Mouse (Mus musculus) embryonic facial prominence, embryonic 13.5 days (tissue): Measurements from ENCODE around the gene Gm595. TPM values are rescaled to one million over a fixed set of nuclear protein-coding genes. Genes with fewer than 3 reads are reported as not detected.

Source experiments
- ATAC-seq: fragments of 200-750 bp; cut with Nextera tagmentation; 2 replicates; pipeline ENCODE4 v1.8.0; 2017; ENCODE audit warnings: low read depth; ENCODE audit not compliant: insufficient number of reproducible peaks, insufficient read depth, low FRiP score, low TSS enrichment
- H3K27ac ChIP-seq: fragments of 300-500 bp; sonication (generic); 2 replicates; pipeline ENCODE4 v1.5.1; 2015; ENCODE audit warnings: moderate library complexity, mild to moderate bottlenecking, inconsistent platforms
- H3K27me3 ChIP-seq: fragments of 300-500 bp; sonication (generic); 2 replicates; pipeline ENCODE4 v1.6.1; 2015; ENCODE audit warnings: mild to moderate bottlenecking, inconsistent platforms
- H3K36me3 ChIP-seq: fragments of 300-500 bp; sonication (generic); 2 replicates; pipeline ENCODE4 v1.6.1; 2015; ENCODE audit warnings: mild to moderate bottlenecking, inconsistent platforms
- H3K4me1 ChIP-seq: fragments of 300-500 bp; sonication (generic); 2 replicates; pipeline ENCODE4 v1.6.1; 2015; ENCODE audit warnings: inconsistent platforms
- H3K4me2 ChIP-seq: fragments of 300-500 bp; sonication (generic); 2 replicates; pipeline ENCODE4 v1.6.1; 2015; ENCODE audit warnings: moderate library complexity, mild to moderate bottlenecking, inconsistent platforms
- H3K4me3 ChIP-seq: fragments of 300-500 bp; sonication (generic); 2 replicates; pipeline ENCODE4 v1.5.1; 2015; ENCODE audit warnings: mild to moderate bottlenecking, inconsistent platforms
- H3K9ac ChIP-seq: fragments of 300-500 bp; sonication (generic); 2 replicates; pipeline ENCODE4 v1.6.1; 2015; ENCODE audit warnings: mild to moderate bottlenecking, inconsistent platforms
- H3K9me3 ChIP-seq: fragments of 300-500 bp; sonication (generic); 2 replicates; pipeline ENCODE4 v1.6.1; 2016; ENCODE audit warnings: inconsistent platforms
- WGBS: fragments of 180-500 bp; shearing (Covaris S2); methylation state at CpG from one replicate; pipeline ENCODE4 v1.1.7; 2015; ENCODE audit warnings: mixed read lengths; 5-methylcytosine and 5-hydroxymethylcytosine counted together
- polyA plus RNA-seq: library from polyadenylated mRNA; unstranded; fragments of >200 nt; fragmentation: Nextera tagmentation; extraction: Ambion mirVana; gene quantifications from 2 replicates; pipeline ENCODE4 v1.2.1, GENCODE M21; 2015

The Gm595 gene
- polyA plus RNA-seq: not detected in 2 replicates

DNA sequence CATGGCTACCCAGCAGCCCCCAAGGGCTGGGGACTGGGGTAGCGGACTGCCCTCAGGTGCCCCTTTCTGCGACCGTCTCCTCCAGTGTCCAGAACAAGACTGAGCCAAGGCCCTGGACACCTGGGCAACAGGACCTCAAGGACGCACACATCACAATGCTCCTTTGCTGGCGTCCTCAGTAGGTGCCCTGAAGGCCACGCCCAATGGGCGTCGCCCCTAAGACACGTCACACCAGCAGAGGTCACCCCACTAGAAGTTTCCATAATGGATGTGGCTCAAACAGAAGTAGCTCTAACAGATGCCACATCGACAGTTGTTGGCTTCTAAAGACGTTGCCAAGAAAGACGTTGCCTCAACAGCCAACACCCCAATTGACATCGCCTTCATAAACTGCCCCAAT, at the start of gene Gm595:
TSS of gene Gm595 (minus strand) at position 101 of the 400 bp plus-strand sequence.
- Histone ChIP-seq H3K9ac (no peak within 1 kb of the TSS), H3K4me1 (no peaks in the 10 kb centered on the region), H3K4me3 (no peak within 1 kb of the TSS), H3K9me3 (no peaks in the 10 kb centered on the region), H3K27me3 (no peaks in the 10 kb centered on the region), H3K36me3 (no peaks in the 10 kb centered on the region), H3K27ac (no peak within 1 kb of the TSS), H3K4me2 (no peak within 1 kb of the TSS)
- WGBS: 90% methylated on average over 13 of the region's 13 CpGs
- no peak for ATAC-seq

DNA sequence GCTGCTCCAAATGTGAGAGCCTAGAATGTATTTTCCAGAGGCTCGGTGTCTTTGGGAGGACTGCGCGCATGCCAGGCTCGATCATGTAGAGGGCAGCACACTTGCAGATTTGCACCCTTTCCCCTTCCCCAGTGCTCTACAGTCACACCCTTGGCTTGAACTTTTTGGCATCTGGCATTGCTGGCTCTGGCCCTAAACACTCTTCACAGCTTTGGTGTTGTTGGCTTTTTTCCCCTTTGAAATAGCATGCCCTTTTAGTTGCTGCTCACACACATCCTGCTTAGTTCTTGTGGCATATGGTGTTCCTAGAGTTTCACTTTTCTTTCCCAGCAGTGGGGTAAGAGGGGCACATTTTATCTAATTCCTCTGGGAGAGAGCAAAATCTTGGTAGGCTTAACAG, 30.9 kb upstream of the Gm595 start:
- Histone ChIP-seq H3K4me2 (no peak overlapping the region), H3K27ac (no peak overlapping the region), H3K9ac (no peak overlapping the region), H3K4me1 (no peaks in the 10 kb centered on the region), H3K36me3 (no peaks in the 10 kb centered on the region), H3K9me3 (no peaks in the 10 kb centered on the region), H3K4me3 (no peak overlapping the region), H3K27me3 (no peaks in the 10 kb centered on the region)
- WGBS: 83% methylated on average over 4 of the region's 4 CpGs
- no peak for ATAC-seq

GRCm38 (mm10) chrX:48903744-48904143, 26.2 kb upstream of the Gm595 start:
- no peak overlapping the region for H3K4me2 ChIP-seq
- H3K9me3 ChIP-seq: no peaks in the 10 kb centered on the region
- no peak overlapping the region for H3K27ac ChIP-seq
- no peaks in the 10 kb centered on the region for H3K4me1 ChIP-seq
- no peak overlapping the region for H3K9ac ChIP-seq
- ATAC-seq: no peak
- 83% methylated on average over 3 of the region's 3 CpGs for WGBS
- no peak overlapping the region for H3K4me3 ChIP-seq
- no peaks in the 10 kb centered on the region for H3K36me3 ChIP-seq
- no peaks in the 10 kb centered on the region for H3K27me3 ChIP-seq

DNA sequence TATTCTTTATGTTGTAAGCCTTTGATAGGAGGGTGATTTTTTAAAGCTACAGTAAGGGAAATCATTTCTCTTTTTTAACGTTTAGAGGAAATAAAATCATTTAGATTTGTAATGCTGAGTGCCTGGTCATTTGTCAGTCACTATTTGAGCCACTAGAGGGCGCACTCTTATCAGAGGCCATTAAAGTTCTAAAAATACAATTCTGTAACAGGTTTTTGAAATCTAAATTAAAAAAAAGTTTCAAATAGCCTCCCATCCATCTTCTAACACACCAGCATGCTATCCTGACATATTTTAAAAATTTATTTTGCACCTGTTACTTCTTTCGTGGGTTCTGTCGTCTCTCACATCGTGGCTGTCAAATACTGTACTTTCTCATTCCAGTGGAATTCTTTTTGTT, 22.0 kb upstream of the Gm595 start:
- Histone ChIP-seq H3K4me3 (no peak overlapping the region), H3K36me3 (no peaks in the 10 kb centered on the region), H3K27me3 (no peaks in the 10 kb centered on the region), H3K4me1 (no peaks in the 10 kb centered on the region), H3K9me3 (no peaks in the 10 kb centered on the region), H3K4me2 (no peak overlapping the region), H3K9ac (no peak overlapping the region), H3K27ac (no peak overlapping the region)
- WGBS: 44% methylated on average over 5 of the region's 5 CpGs
- no peak for ATAC-seq

GRCm38 (mm10) chrX:48896803-48897202, 19.3 kb upstream of the Gm595 start:
- no peaks in the 10 kb centered on the region for H3K36me3 ChIP-seq
- no peak overlapping the region for H3K4me2 ChIP-seq
- 55% methylated on average over 6 of the region's 6 CpGs for WGBS
- no peak overlapping the region for H3K27ac ChIP-seq
- H3K4me3 ChIP-seq: no peak overlapping the region
- no peaks in the 10 kb centered on the region for H3K9me3 ChIP-seq
- no peak for ATAC-seq
- no peaks in the 10 kb centered on the region for H3K4me1 ChIP-seq
- H3K9ac ChIP-seq: no peak overlapping the region
- no peaks in the 10 kb centered on the region for H3K27me3 ChIP-seq

- 77% methylated on average over 3 of the region's 3 CpGs for WGBS
- no peak overlapping the region for H3K4me2 ChIP-seq
- no peaks in the 10 kb centered on the region for H3K4me1 ChIP-seq
- H3K36me3 ChIP-seq: no peaks in the 10 kb centered on the region
- H3K4me3 ChIP-seq: no peak overlapping the region
- H3K9me3 ChIP-seq: no peaks in the 10 kb centered on the region
- no peak for ATAC-seq
- H3K27ac ChIP-seq: no peak overlapping the region
- no peaks in the 10 kb centered on the region for H3K27me3 ChIP-seq
- no peak overlapping the region for H3K9ac ChIP-seq
Measured at GRCm38 (mm10) chrX:48893946-48894345, 16.4 kb upstream of the Gm595 start.

DNA sequence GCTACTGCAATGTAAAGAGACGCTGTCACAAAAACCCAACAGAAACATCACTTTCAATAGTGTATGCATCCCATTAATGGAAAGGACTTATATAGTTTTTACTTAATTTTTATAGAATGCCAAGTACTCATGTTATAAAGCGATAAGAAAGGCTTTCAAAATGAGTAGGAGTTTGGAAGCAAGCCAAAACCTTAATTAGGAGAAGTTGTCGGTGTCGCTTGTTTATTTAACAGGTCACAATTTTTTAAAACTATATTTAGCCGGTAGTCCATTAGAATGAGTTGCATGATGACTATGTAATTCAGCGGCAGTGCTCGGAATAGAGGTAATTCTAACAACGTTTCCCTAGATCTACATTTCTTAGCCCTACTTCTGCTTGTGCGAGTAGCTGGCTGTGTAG, 12.7 kb upstream of the Gm595 start:
- Histone ChIP-seq H3K27ac (no peak overlapping the region), H3K27me3 (no peaks in the 10 kb centered on the region), H3K4me1 (no peaks in the 10 kb centered on the region), H3K9me3 (no peaks in the 10 kb centered on the region), H3K9ac (no peak overlapping the region), H3K4me2 (no peak overlapping the region), H3K36me3 (no peaks in the 10 kb centered on the region), H3K4me3 (no peak overlapping the region)
- no peak for ATAC-seq
- WGBS: 85% methylated on average over 9 of the region's 9 CpGs

DNA sequence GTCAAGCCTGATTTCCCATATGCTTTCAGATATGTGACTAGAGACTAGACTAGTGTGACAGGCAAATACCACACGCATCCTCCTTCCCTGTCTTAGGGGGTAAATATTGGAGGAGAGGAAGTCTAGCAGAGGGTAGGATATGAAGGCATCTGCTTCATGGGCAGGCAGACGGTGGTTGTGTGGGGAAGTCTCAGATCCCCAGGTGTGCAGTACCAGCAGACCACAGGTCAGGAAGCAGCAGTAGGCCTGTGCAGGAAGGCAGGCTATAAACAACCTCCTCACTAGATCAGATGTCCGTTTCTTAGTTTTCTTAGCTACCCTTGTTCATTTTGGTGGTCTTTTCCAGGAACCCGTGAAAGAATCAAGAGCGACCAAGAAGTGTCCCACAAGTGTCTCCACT, 7.1 kb upstream of the Gm595 start:
- no peak overlapping the region for H3K4me3 ChIP-seq
- H3K4me1 ChIP-seq: no peaks in the 10 kb centered on the region
- no peak for ATAC-seq
- H3K27me3 ChIP-seq: no peaks in the 10 kb centered on the region
- H3K9ac ChIP-seq: no peak overlapping the region
- H3K27ac ChIP-seq: no peak overlapping the region
- H3K36me3 ChIP-seq: no peaks in the 10 kb centered on the region
- H3K9me3 ChIP-seq: no peaks in the 10 kb centered on the region
- H3K4me2 ChIP-seq: no peak overlapping the region
- WGBS: 82% methylated on average over 5 of the region's 5 CpGs

Other genes with a start within 250 kb of the Gm595 start
- gene Gpr119, start 203.2 kb downstream of the Gm595 start, polyA plus RNA-seq: not detected in 2 replicates
- gene Rbmx2, start 182.7 kb downstream of the Gm595 start, polyA plus RNA-seq: 21.5 and 27.6 TPM in 2 replicates